Mouse (Mus musculus): ENCODE results near the gene Itga8. TPM values are rescaled to one million over a fixed set of nuclear protein-coding genes. Genes with fewer than 3 reads are reported as not detected.

Itga8 gene
- total and polyA plus RNA-seq, 3 experiments = 0.93 TPM; not detected in 2

DNA sequence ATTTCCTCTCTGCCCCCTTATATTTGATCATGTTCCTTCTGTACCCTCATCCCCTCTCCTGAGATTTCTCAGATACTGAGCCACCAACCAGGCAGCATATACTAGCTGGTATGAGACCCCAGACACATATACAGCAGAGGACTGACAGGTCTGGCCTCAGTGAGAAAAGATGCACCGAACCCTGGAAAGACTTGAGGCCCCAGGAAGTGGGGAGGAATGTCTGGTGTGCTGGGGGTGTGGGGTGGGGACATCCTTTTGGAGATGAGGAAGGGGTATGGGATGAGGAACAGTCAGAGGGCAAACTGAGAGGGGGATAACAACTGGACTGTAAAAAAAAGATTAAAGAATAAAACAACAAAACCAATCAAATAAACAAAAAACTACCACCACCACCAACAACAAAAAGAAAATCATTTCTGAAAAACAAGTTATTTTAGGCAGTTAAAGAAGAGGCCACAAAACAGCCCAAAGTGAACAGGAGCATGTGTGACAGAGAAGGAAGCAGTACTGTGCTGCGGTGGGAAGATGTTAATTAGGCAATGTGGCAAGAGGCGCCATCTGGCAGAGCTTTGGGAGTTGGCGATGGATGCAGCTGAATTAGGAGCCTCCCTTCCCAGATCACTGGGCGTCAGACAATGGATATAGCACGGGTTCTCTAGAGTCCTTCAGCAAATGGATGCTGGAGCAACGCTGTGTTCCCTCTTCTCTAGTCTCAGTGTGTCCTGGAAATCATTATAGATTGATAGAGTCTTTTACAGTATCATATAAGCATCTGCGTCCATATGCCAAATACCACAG, 9.5 kb downstream of the Itga8 start:
- no peak for TF ChIP-seq GATA2 (IDR thresholded peaks at IDR 0.05; ENCODE audit: borderline replicate concordance, low read depth, low read length)
- no peak for TF ChIP-seq POLR2AphosphoS5 (IDR thresholded peaks at IDR 0.05; ENCODE audit: insufficient replicate concordance, low read depth, low read length)
- no peak for TF ChIP-seq TAL1 (conservative IDR thresholded peaks at IDR 0.05; ENCODE audit: low read depth, low read length)
- TF ChIP-seq GATA1 (IDR thresholded peaks at IDR 0.05; ENCODE audit: borderline replicate concordance, low read length) = no peak
- TF ChIP-seq CTCF (IDR thresholded peaks at IDR 0.05; ENCODE audit: low read depth, low read length) = no peak
- Histone ChIP-seq H3K9me3 (replicated peaks) (no peaks in the 10 kb centered on the region), H3K4me1 (ENCODE audit: insufficient read depth, low read depth, low read length) (no peaks in the 10 kb centered on the region), H3K4me3 (ENCODE audit: low read depth, low read length) (no peak overlapping the region), H3K36me3 (replicated peaks) (no peaks in the 10 kb centered on the region), H3K27me3 (ENCODE audit: insufficient read depth, low read length) (peaks cover 37% of the 10 kb centered on the region)
- DNase-seq (ENCODE audit: low spot score) (no peak), ATAC-seq (ENCODE audit: extremely low read depth, insufficient number of reproducible peaks, low FRiP score, poor library complexity, severe bottlenecking) (no peak)

DNA sequence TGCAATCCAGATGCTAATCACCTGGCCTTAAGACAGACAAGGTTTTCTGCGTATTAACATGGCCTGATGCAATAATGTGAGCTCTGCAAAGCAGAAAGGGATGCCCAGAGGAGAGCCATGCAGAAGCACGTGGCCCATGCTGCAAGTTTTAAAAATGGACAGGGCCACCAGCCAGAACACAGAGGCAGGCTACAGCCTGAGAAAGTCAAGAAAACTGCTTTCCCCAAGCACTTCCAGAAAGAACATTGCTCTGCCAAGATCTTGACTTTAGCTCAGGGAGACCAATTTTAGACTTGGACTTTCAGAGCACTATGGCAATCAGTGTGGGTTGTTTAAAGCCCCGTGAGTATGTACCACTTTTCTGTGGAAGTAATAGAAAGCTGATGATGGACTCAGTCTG, 11.5 kb downstream of the Itga8 start:
- DNase-seq (ENCODE audit: low spot score) (no peak), ATAC-seq (ENCODE audit: extremely low read depth, insufficient number of reproducible peaks, low FRiP score, poor library complexity, severe bottlenecking) (no peak)
- TF ChIP-seq TAL1 (conservative IDR thresholded peaks at IDR 0.05; ENCODE audit: low read depth, low read length) (no peak), GATA1 (IDR thresholded peaks at IDR 0.05; ENCODE audit: borderline replicate concordance, low read length) (no peak), POLR2AphosphoS5 (IDR thresholded peaks at IDR 0.05; ENCODE audit: insufficient replicate concordance, low read depth, low read length) (no peak), GATA2 (IDR thresholded peaks at IDR 0.05; ENCODE audit: borderline replicate concordance, low read depth, low read length) (no peak)
- Histone ChIP-seq H3K36me3 (replicated peaks) (no peaks in the 10 kb centered on the region), H3K9me3 (replicated peaks) (no peaks in the 10 kb centered on the region), H3K4me1 (ENCODE audit: insufficient read depth, low read depth, low read length) (no peaks in the 10 kb centered on the region), H3K4me3 (ENCODE audit: low read depth, low read length) (no peak overlapping the region), H3K27me3 (ENCODE audit: insufficient read depth, low read length) (peaks cover 34% of the 10 kb centered on the region)

GRCm38 (mm10) chr2:12287831-12288230, 13.9 kb downstream of the Itga8 start:
- Histone ChIP-seq H3K4me3 (ENCODE audit: low read depth, low read length) (no peak overlapping the region), H3K9me3 (replicated peaks) (no peaks in the 10 kb centered on the region), H3K36me3 (replicated peaks) (no peaks in the 10 kb centered on the region), H3K27me3 (ENCODE audit: insufficient read depth, low read length) (peaks cover 30% of the 10 kb centered on the region), H3K4me1 (ENCODE audit: insufficient read depth, low read depth, low read length) (no peaks in the 10 kb centered on the region)
- ATAC-seq (ENCODE audit: extremely low read depth, insufficient number of reproducible peaks, low FRiP score, poor library complexity, severe bottlenecking) = no peak
- DNase-seq (ENCODE audit: low spot score) = no peak
- TF ChIP-seq POLR2AphosphoS5 (IDR thresholded peaks at IDR 0.05; ENCODE audit: insufficient replicate concordance, low read depth, low read length) (no peak), GATA2 (IDR thresholded peaks at IDR 0.05; ENCODE audit: borderline replicate concordance, low read depth, low read length) (no peak), CTCF (IDR thresholded peaks at IDR 0.05; ENCODE audit: low read depth, low read length) (no peak), GATA1 (IDR thresholded peaks at IDR 0.05; ENCODE audit: borderline replicate concordance, low read length) (no peak), TAL1 (conservative IDR thresholded peaks at IDR 0.05; ENCODE audit: low read depth, low read length) (no peak)

DNA sequence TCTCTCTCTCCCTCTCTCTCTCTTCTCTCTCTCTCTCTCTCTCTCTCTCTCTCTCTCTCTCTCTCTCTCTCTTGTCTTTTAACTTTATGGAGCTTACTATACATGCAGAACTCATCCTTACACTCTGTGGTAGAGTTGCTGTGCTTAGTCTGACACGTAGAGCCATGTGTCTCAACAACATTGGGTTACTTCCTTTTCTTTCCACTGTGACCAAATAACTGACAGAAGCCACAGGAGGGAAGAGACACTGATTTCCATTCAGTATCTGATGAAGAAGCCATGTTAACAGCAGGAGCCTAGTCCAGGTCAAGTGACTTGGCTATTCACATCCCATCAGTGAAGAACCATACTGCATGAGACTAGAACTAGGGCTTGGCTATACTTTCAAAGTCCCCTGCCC, 21.1 kb downstream of the Itga8 start:
- no peak for ATAC-seq (ENCODE audit: extremely low read depth, insufficient number of reproducible peaks, low FRiP score, poor library complexity, severe bottlenecking)
- TF ChIP-seq POLR2AphosphoS5 (IDR thresholded peaks at IDR 0.05; ENCODE audit: insufficient replicate concordance, low read depth, low read length) (no peak), GATA1 (IDR thresholded peaks at IDR 0.05; ENCODE audit: borderline replicate concordance, low read length) (no peak), CTCF (IDR thresholded peaks at IDR 0.05; ENCODE audit: low read depth, low read length) (no peak), TAL1 (conservative IDR thresholded peaks at IDR 0.05; ENCODE audit: low read depth, low read length) (no peak), GATA2 (IDR thresholded peaks at IDR 0.05; ENCODE audit: borderline replicate concordance, low read depth, low read length) (no peak)

DNA sequence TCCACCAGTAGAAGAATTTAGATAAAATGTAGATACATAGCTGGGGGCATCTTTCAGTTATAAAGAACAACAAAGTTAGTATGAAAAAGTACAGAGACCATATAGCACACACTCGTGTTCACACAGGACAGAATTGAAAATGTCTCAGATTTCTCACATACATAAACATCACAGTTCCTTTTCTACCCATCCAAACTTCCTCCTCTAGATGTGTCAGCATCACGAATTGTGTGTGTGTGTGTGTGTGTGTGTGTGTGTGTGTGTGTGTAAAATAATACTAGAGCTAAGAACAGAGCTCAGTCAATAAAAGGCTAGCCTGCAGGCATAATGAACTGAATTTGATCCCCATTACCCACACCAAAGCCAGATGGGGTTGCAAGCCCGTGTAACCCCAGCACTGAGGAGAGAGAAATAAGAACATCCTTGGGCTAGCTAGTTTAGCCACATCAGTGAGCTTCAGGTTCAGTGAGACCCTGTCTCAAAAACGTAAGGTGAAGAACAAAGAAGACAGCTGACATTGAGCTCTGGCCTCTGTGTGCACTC, 22.6 kb downstream of the Itga8 start:
- no peaks in the 10 kb centered on the region for H3K9me3 ChIP-seq (replicated peaks)
- H3K36me3 ChIP-seq (replicated peaks) = no peaks in the 10 kb centered on the region
- H3K4me3 ChIP-seq (ENCODE audit: low read depth, low read length) = no peak overlapping the region
- no peak for TF ChIP-seq POLR2AphosphoS5 (IDR thresholded peaks at IDR 0.05; ENCODE audit: insufficient replicate concordance, low read depth, low read length)
- TF ChIP-seq GATA2 (IDR thresholded peaks at IDR 0.05; ENCODE audit: borderline replicate concordance, low read depth, low read length) = no peak
- TF ChIP-seq TAL1 (conservative IDR thresholded peaks at IDR 0.05; ENCODE audit: low read depth, low read length) = no peak
- no peak for TF ChIP-seq GATA1 (IDR thresholded peaks at IDR 0.05; ENCODE audit: borderline replicate concordance, low read length)
- TF ChIP-seq CTCF (IDR thresholded peaks at IDR 0.05; ENCODE audit: low read depth, low read length) = no peak
- H3K27me3 ChIP-seq (ENCODE audit: insufficient read depth, low read length) = peaks cover 4% of the 10 kb centered on the region
- no peaks in the 10 kb centered on the region for H3K4me1 ChIP-seq (ENCODE audit: insufficient read depth, low read depth, low read length)
- DNase-seq (ENCODE audit: low spot score) = no peak
- ATAC-seq (ENCODE audit: extremely low read depth, insufficient number of reproducible peaks, low FRiP score, poor library complexity, severe bottlenecking) = no peak

More for the DNA sequence above, 21.1 kb downstream of the Itga8 start:
- Histone ChIP-seq H3K9me3 (replicated peaks) (no peaks in the 10 kb centered on the region), H3K4me3 (ENCODE audit: low read depth, low read length) (no peak overlapping the region), H3K4me1 (ENCODE audit: insufficient read depth, low read depth, low read length) (no peaks in the 10 kb centered on the region), H3K27me3 (ENCODE audit: insufficient read depth, low read length) (peaks cover 4% of the 10 kb centered on the region), H3K36me3 (replicated peaks) (no peaks in the 10 kb centered on the region)
- DNase-seq (ENCODE audit: low spot score) = no peak

DNA sequence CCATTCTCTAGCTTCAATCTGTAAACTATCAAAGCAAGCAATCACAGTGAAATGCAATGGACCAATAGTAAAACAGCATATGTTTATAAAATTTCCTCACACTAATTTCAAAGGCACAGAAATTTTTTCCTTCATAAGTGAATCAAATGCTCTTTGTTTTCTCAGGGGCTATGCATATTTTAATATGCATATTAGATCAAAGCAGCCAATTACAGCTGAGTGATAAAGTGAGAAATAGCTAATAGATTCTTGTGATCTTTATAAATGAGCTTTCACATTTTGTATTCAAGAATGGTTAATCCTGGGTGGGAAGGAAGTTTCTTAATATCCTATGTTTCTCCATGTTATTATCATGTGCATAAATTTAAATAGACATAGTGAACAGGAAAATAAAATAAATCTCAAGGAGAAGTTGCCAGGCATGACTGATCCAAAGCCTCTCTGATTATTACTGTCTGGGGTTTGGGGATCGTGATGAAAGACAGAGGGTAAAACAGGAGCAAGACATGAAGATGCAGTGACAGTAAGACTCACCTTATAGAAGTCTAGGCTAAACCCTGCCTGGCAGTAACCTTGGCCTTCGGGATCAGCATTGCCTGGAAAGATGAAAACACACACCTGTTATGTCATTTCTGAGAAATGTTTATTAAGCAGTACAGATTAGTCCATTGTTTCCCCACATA, 44.9 kb downstream of the Itga8 start:
- peaks cover 7% of the 10 kb centered on the region; the same call in 1 of the 2 replicates for H3K27me3 ChIP-seq (ENCODE audit: insufficient read depth, low read length)
- no peaks in the 10 kb centered on the region for H3K9me3 ChIP-seq (replicated peaks)
- H3K4me3 ChIP-seq (ENCODE audit: low read depth, low read length) = no peak overlapping the region
- ATAC-seq (ENCODE audit: extremely low read depth, insufficient number of reproducible peaks, low FRiP score, poor library complexity, severe bottlenecking) (no peak), DNase-seq (ENCODE audit: low spot score) (no peak)
- TF ChIP-seq GATA2 (IDR thresholded peaks at IDR 0.05; ENCODE audit: borderline replicate concordance, low read depth, low read length) (no peak), GATA1 (IDR thresholded peaks at IDR 0.05; ENCODE audit: borderline replicate concordance, low read length) (no peak), CTCF (IDR thresholded peaks at IDR 0.05; ENCODE audit: low read depth, low read length) (no peak), TAL1 (conservative IDR thresholded peaks at IDR 0.05; ENCODE audit: low read depth, low read length) (no peak)
- no peaks in the 10 kb centered on the region for H3K4me1 ChIP-seq (ENCODE audit: insufficient read depth, low read depth, low read length)
- H3K36me3 ChIP-seq (replicated peaks) = no peaks in the 10 kb centered on the region

Data from G1E (cell line).